Mouse (Mus musculus): ENCODE results near the gene Timp2.

GRCm38 (mm10) chr11:118259580-118259979 is 96.0 kb downstream of the Timp2 start:
- no peak for TF ChIP-seq ZNF384 (IDR thresholded peaks at IDR 0.05; ENCODE audit: low read depth, low read length)
- no peak for TF ChIP-seq HCFC1 (IDR thresholded peaks at IDR 0.05; ENCODE audit: borderline replicate concordance, insufficient read depth, low read length)
